ENCODE assay signal across 11 mouse cellular contexts in the genomic region with DNA sequence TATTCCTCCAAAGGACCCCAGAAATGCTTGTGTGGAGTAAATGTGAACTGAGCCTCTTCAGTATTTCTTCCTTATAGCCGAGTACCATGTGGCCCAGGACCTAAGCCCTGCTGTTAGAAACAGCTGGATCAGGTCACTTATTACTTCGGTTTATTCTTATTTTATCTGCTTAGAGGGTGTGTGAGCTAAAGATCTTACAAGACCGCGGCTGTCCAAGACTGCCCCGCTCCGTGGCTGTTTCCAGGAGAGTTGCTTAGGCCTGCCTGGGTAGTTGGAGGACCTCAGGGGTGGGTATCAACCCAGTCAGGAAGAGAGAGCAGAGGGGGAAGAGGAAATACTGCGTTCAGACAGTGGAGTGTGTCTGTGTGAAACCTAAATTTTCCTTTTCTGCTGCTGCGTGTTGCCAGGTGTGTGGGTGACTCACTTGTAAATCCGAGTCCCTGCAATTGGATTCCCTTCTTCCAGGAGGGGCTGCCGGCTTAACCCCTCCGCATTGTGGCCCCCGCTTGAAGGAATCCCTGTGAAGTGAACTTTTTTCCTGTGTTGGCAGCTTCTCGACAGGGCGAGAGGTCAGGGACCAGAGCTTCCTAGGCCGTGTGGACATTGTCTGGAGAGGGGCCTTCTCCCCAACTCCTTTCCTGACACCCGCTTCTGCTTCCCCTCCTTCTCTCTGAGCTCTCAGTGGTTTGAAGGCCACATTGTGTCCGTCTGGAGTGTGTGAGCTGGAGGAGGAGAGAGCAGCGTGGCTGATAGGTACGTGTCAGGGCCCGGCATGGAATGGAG. TPM values are rescaled to one million over a fixed set of nuclear protein-coding genes. Genes with fewer than 3 reads are reported as not detected.
DNase-seq lines count a peak whose midpoint lies in the region; ATAC-seq and TF ChIP-seq lines count a peak whose summit lies in the region.
"Had no signal": no experiment of that assay in that cellular context is flagged by ENCODE, and none has a peak within 500 bp of the region (broad histone marks: within the 10 kb centered on the region; RNA-seq: fewer than 3 reads in every experiment).

No protein-coding gene starts in this region.

- TF ChIP-seq POLR2A in heart, adult 2 months (IDR thresholded peaks at IDR 0.05; ENCODE audit: insufficient read depth, low read depth, low read length), result no peak

- no peak overlapping the region for H3K4me3 ChIP-seq in heart, adult 2 months
- no peak overlapping the region for H3K4me3 ChIP-seq in left cerebral cortex, adult 2 months
- no peak overlapping the region for H3K4me3 ChIP-seq in brown adipose tissue, adult 24 weeks (ENCODE audit: insufficient read depth, low read depth, low read length)
- H3K4me3 ChIP-seq: myocyte had no signal

- peaks cover 75% of the 10 kb centered on the region for H3K36me3 ChIP-seq in heart, adult 2 months (ENCODE audit: control insufficient read depth, insufficient read depth, low read length)

- no peak for TF ChIP-seq EP300 in heart, adult 2 months (IDR thresholded peaks at IDR 0.05; ENCODE audit: insufficient read depth, low read depth, low read length)

- peak overlapping the region; percentile 98 for H3K27ac ChIP-seq in heart, adult 2 months
- peak overlapping the region; percentile 38 for H3K27ac ChIP-seq in left cerebral cortex, adult 2 months
- H3K27ac ChIP-seq in brown adipose tissue, adult 24 weeks (replicated peaks; ENCODE audit: low read depth, low read length), result peak overlapping the region; percentile 100

- TF ChIP-seq CTCF in heart, adult 2 months (IDR thresholded peaks at IDR 0.05), result no peak
- no peak for TF ChIP-seq CTCF in left cerebral cortex, adult 2 months (IDR thresholded peaks at IDR 0.05)

- no peaks in the 10 kb centered on the region for H3K27me3 ChIP-seq in heart, adult 2 months (ENCODE audit: control insufficient read depth, insufficient read depth, low read length)

- intact Hi-C loops in heart, adult 2 months (cut with DNase I), result loop anchor here (5.0 kb wide), 1 partner anchor 108 kb away; no protein-coding TSS in a partner anchor
- intact Hi-C loops in left cerebral cortex, adult 2 months (cut with DNase I), result no loop called here

- no peak for DNase-seq in heart, adult 2 months
- DNase-seq in heart, adult 9 months (ENCODE audit: low spot score in 2 of 2), result no peak
- no peak for DNase-seq in left cerebral cortex, adult 2 months (ENCODE audit: extremely low spot score in 1 of 2, low spot score in 2 of 2)
- no peak for DNase-seq in left cerebral cortex, adult 18-20 months (ENCODE audit: low spot score in 2 of 2)
- peak; percentile 38 for DNase-seq in kidney, postnatal 14 days
- no peak for DNase-seq in cerebellum, adult 8-10 months
- DNase-seq: gastrocnemius, postnatal 10 days; thymus, postnatal 4 days had no signal

- WGBS in heart, adult 2 months, result 46% methylated on average over 20 of the region's 20 CpGs

- H3K79me2 ChIP-seq in heart, adult 2 months (replicated peaks; ENCODE audit: control insufficient read depth, insufficient read depth, low read length), result no peaks in the 10 kb centered on the region

- H3K9ac ChIP-seq in heart, adult 2 months (ENCODE audit: low read depth, low read length), result peak overlapping the region; percentile 3

- ATAC-seq in erythroid progenitor cell, adult 5-6 weeks (replicated peaks; ENCODE audit: low FRiP score, poor library complexity, severe bottlenecking), result no peak

- H3K4me1 ChIP-seq in heart, adult 2 months (ENCODE audit: control insufficient read depth, insufficient read depth, low read length), result peaks cover 49% of the 10 kb centered on the region
- H3K4me1 ChIP-seq in brown adipose tissue, adult 24 weeks (ENCODE audit: control insufficient read depth, insufficient read depth, insufficient read length, low read length), result peaks cover 56% of the 10 kb centered on the region

RNA-seq across cellular contexts. Expression of a gene that starts 51.0 kb away (rescaled TPM):
- 10 to 100 TPM in 1 of 2 experiments, 1 to 10 TPM in 1; 9.7 to 14.4 TPM for total RNA-seq in heart, adult 2 months (2021)
- 5.0 and 7.8 TPM in 2 replicates for polyA plus RNA-seq in heart, adult 2 months (2012; rRNA removed)
- 1 to 10 TPM; 3.1 to 4.1 TPM for total RNA-seq in left cerebral cortex, adult 2 months (2021)
- 1 to 10 TPM; 3.2 to 3.3 TPM for total RNA-seq in left cerebral cortex, adult 18-20 months (2021)
- polyA plus RNA-seq in brown adipose tissue, adult 24 weeks (2012; ENCODE audit: insufficient read depth, insufficient read length, missing spikeins), result 2.8 and 6.6 TPM in 2 replicates
- total RNA-seq in erythroid progenitor cell, adult 5-6 weeks (2015; ENCODE audit: low replicate concordance), result 1.1 TPM in 1 of 2 replicates, not detected in the other
- total RNA-seq in erythroid progenitor cell, adult 5-6 weeks (2017; ENCODE audit: low replicate concordance), result 0.13 TPM in 1 of 2 replicates, not detected in the other

Comparison
In these comparisons a context has a peak if more than half of its experiments do, and no peak if none do; other contexts are left out.
1. H3K27ac ChIP-seq: peak in every context shown above with its lines; median percentile 100 in brown adipose tissue, adult 24 weeks; 98 in heart, adult 2 months; 38 in left cerebral cortex, adult 2 months.